Mouse (Mus musculus) neural tube, embryonic 12.5 days (tissue): Measurements from ENCODE around the gene Mcts2. TPM values are rescaled to one million over a fixed set of nuclear protein-coding genes. Genes with fewer than 3 reads are reported as not detected.

Experiments used
- ATAC-seq: fragments of 200-750 bp; cut with Nextera tagmentation; 2 replicates; pipeline ENCODE4 v1.8.0; 2017; ENCODE audit warnings: low read depth, mild to moderate bottlenecking, moderate TSS enrichment, moderate library complexity; ENCODE audit not compliant: low FRiP score
- H3K27ac ChIP-seq: fragments of 300-500 bp; sonication (generic); 2 replicates; pipeline ENCODE4 v1.5.1; 2016
- H3K27me3 ChIP-seq: fragments of 300-500 bp; sonication (generic); replicated peaks from 2 replicates; pipeline ENCODE4 v1.6.1; 2016; ENCODE audit warnings: mild to moderate bottlenecking
- H3K36me3 ChIP-seq: fragments of 300-500 bp; sonication (generic); 2 replicates; pipeline ENCODE4 v1.6.1; 2016; ENCODE audit warnings: mild to moderate bottlenecking
- H3K4me1 ChIP-seq: fragments of 300-500 bp; sonication (generic); 2 replicates; pipeline ENCODE4 v1.6.1; 2016
- H3K4me2 ChIP-seq: fragments of 300-500 bp; sonication (generic); replicated peaks from 2 replicates; pipeline ENCODE4 v1.6.1; 2016; ENCODE audit warnings: mild to moderate bottlenecking
- H3K4me3 ChIP-seq: fragments of 300-500 bp; sonication (generic); 2 replicates; pipeline ENCODE4 v1.5.1; 2016
- H3K9ac ChIP-seq: fragments of 300-500 bp; sonication (generic); 2 replicates; pipeline ENCODE4 v1.6.1; 2016; ENCODE audit warnings: mild to moderate bottlenecking
- H3K9me3 ChIP-seq: fragments of 300-500 bp; sonication (generic); 2 replicates; pipeline ENCODE4 v1.6.1; 2016; ENCODE audit warnings: mild to moderate bottlenecking
- WGBS: fragments of 180-500 bp; shearing (Covaris S2); methylation state at CpG from one replicate; pipeline ENCODE4 v1.1.7; 2016; 5-methylcytosine and 5-hydroxymethylcytosine counted together
- polyA plus RNA-seq: library from polyadenylated mRNA; unstranded; fragments of >200 nt; fragmentation: Nextera tagmentation; extraction: Ambion mirVana; gene quantifications from 2 replicates; pipeline ENCODE4 v1.2.1, GENCODE M21; 2016

The Mcts2 gene
- polyA plus RNA-seq, 1 experiment from 2014 or later = 47.7 TPM

DNA sequence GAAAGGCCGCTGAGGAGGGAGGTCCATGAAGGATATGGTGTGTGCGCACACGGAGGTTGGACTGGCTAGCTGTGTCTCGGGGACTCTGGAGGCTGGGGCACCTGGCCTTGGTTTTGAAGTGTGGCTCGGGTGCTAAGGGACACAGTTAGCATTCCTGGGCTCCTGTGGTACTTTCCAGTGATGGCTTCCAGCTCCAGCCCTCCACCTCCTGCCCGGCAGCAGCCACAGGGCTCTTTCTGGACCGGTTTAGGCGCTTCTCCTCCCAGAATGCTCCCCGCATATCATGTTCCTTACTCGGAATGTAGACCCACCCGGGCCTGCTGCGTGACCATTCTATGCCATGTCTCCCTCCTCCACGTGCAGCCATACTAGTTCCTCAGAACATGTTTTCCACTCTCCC is 6.9 kb downstream of the Mcts2 start:
- H3K4me2 ChIP-seq = peak overlapping the region; percentile 49
- peak overlapping the region; percentile 13; the same call in 1 of the 2 replicates for H3K9ac ChIP-seq
- no peaks in the 10 kb centered on the region for H3K9me3 ChIP-seq
- peaks cover 56% of the 10 kb centered on the region for H3K36me3 ChIP-seq
- ATAC-seq = no peak
- 94% methylated on average over 13 of the region's 13 CpGs for WGBS
- H3K27me3 ChIP-seq = no peaks in the 10 kb centered on the region
- H3K27ac ChIP-seq = no peak overlapping the region
- H3K4me1 ChIP-seq = peaks cover 7% of the 10 kb centered on the region
- H3K4me3 ChIP-seq = no peak overlapping the region

DNA sequence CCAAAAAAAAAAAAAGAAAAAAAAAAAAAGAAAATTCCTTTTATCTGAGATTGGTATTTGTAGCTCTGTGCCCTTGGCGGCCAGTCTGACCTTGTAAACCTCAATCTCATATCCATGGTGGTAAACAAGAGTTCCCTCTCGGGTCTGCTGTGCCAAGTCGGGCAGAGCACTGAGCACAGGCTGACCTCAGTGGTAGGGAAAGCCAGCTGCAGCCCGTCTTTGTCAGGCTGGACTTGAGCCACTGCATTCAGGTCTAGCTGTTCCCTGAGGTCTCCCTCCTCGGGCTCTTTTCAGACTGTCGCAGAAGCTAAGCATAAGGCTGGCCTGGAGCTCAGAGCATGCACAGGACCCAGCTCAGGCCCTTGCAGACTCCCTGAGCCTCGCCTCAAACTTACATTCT is 7.9 kb downstream of the Mcts2 start:
- H3K9me3 ChIP-seq = no peaks in the 10 kb centered on the region
- H3K36me3 ChIP-seq = peaks cover 56% of the 10 kb centered on the region
- 80% methylated on average over 7 of the region's 7 CpGs for WGBS

DNA sequence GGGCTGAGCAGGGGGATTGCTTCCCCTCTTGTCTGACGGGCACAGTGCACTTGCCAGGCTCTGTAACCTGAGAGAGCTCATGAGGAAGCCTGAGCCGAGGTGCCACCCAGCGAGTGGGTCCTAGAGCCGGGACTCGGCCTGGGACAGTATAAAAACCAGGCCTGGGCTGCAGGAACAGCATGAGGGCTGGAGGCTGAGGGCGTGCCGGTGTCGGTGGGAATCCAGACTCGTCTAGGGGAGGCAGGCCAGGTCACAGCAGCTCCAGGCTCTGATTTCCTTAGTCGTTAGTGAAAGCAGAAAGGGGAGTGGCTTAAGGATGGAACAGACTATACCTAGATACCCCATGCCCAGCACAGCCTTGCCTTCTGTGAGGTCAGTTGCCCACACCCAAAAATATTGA is 9.2 kb downstream of the Mcts2 start:
- Histone ChIP-seq H3K4me2 (no peak overlapping the region), H3K36me3 (peaks cover 56% of the 10 kb centered on the region), H3K4me1 (peaks cover 7% of the 10 kb centered on the region), H3K27ac (0 out of 2 replicates have a peak overlapping the region, but pooled peaks have one; percentile 2), H3K4me3 (no peak overlapping the region), H3K9ac (peak overlapping the region; percentile 26; the same call in 1 of the 2 replicates), H3K9me3 (no peaks in the 10 kb centered on the region), H3K27me3 (no peaks in the 10 kb centered on the region)
- no peak for ATAC-seq
- 72% methylated on average over 10 of the region's 10 CpGs for WGBS

More for the DNA sequence above, 7.9 kb downstream of the Mcts2 start:
- Histone ChIP-seq H3K4me2 (no peak overlapping the region), H3K27me3 (no peaks in the 10 kb centered on the region), H3K9ac (no peak overlapping the region), H3K4me3 (no peak overlapping the region), H3K4me1 (peaks cover 7% of the 10 kb centered on the region), H3K27ac (no peak overlapping the region)
- no peak for ATAC-seq

DNA sequence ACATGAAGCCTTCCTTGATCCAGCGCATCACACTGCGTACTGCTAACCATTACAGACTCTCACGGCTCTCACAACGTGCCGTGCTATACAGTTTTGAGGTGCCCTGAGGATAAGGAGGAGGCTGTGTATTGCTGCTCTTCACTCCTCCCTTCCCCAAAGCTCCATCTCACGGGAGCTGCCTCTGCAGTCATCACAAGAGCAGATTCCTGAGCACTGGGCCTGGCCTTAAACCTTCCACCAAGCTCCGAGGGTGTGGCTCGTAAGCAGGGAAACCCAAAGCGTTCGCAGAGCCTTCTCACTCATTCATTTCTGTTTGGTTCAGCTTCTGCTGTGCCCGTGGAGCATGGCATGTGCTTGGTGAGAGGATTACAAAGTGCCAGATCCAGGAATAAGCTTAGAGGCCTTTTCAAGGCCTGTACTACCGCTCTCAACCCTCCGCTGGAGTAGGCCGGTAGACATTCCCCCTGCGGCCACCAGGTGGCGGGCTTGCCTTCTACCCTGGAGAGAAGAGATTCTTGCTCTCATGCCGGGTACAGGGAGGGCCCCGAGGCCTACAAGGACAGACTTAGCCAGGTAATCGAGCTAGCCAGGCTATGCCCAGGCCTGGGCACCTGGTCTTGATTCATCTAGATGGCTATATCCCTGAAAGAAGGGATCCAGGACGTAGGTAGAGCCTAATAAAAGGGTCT is 9.8 kb downstream of the Mcts2 start:
- Histone ChIP-seq H3K4me2 (0 out of 2 replicates have a peak overlapping the region, but pooled peaks have one; percentile 5), H3K27ac (0 out of 2 replicates have a peak overlapping the region, but pooled peaks have one; percentile 2), H3K36me3 (peaks cover 62% of the 10 kb centered on the region), H3K27me3 (no peaks in the 10 kb centered on the region), H3K9me3 (no peaks in the 10 kb centered on the region), H3K4me1 (peaks cover 7% of the 10 kb centered on the region), H3K9ac (peak overlapping the region; percentile 51), H3K4me3 (no peak overlapping the region)
- ATAC-seq = peak; percentile 29; the same call in 1 of the 2 replicates
- WGBS = 44% methylated on average over 20 of the region's 20 CpGs

DNA sequence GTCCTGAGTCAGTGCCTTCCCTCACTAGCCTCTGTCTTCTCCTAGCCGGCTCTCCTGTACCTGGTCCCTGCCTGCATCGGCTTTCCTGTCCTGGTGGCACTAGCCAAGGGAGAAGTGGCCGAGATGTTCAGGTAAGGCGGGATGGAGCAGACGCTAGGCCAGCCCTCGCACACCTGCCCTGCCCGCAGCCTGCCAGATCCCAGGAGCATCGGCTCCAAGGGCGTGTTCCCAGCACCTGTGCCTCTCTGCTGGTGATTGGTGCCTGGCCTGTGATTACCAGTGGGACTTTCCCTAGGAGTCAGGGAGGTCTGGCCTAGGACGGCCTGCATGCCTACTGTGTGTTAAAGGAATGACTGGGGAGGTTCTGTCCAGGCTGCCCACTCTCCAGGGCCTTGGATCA is 13.3 kb downstream of the Mcts2 start:
- peaks cover 91% of the 10 kb centered on the region for H3K36me3 ChIP-seq
- H3K27me3 ChIP-seq = no peaks in the 10 kb centered on the region
- no peak overlapping the region for H3K27ac ChIP-seq
- H3K4me1 ChIP-seq = peaks cover 5% of the 10 kb centered on the region
- H3K9me3 ChIP-seq = no peaks in the 10 kb centered on the region
- ATAC-seq = no peak
- WGBS = 96% methylated on average over 10 of the region's 10 CpGs
- no peak overlapping the region for H3K9ac ChIP-seq
- H3K4me2 ChIP-seq = no peak overlapping the region
- no peak overlapping the region for H3K4me3 ChIP-seq

DNA sequence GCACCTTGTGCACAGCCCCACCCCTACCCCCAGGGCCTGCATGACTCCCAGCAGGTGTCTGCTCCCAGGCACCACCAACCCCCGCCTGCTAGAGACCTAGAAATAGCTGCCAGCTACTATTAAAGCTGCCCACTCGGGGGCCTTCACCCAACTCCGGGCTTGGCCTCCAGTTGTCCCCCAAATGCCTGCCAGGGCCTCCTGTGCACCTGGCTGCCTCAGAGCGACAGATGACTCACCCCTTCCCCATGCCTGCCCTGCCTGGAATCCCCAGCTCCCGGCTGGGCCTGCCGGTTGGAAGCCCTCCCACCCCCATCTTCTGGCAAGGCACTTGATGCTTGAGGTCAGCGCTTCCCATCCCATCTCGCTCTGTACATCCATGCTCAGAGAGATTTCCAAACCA is 13.9 kb downstream of the Mcts2 start:
- H3K27ac ChIP-seq = no peak overlapping the region
- peaks cover 90% of the 10 kb centered on the region for H3K36me3 ChIP-seq
- H3K9me3 ChIP-seq = no peaks in the 10 kb centered on the region
- no peak overlapping the region for H3K4me3 ChIP-seq
- ATAC-seq = no peak
- H3K9ac ChIP-seq = no peak overlapping the region
- peaks cover 10% of the 10 kb centered on the region for H3K4me1 ChIP-seq
- H3K27me3 ChIP-seq = no peaks in the 10 kb centered on the region
- WGBS = 95% methylated on average over 8 of the region's 8 CpGs
- H3K4me2 ChIP-seq = no peak overlapping the region

DNA sequence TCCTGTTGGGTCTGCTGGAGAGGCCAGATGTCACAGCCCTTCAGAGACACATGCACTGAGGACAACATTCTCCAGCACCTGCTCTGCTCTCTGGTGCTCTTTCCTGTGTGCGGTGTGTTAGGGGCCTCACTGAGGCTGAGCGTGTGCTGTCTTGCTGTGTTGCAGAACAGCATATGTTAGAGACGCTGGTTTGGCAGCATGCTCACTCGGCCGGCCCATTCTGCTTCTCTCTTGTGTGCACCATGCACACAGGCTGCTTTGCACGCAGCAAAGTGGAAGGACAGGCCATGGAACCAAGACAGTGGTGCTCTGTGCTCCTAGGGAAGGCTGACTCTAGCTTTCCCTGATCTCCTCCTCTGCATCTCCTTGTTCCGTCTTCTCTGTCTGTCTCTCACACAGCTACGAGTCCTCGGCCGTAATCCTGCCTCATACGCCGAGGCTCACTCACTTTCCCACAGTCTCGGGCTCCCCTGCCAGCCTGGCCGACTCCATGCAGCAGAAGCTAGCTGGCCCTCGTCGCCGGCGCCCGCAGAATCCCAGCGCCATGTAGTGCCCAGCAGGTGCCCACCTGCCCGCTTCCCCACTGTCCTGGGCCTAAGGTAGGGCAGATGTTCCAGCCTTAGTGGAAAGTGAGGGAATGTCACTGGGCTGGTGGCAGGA is 16.9 kb downstream of the Mcts2 start:
- Histone ChIP-seq H3K27ac (no peak overlapping the region), H3K36me3 (peaks cover 73% of the 10 kb centered on the region), H3K4me3 (no peak overlapping the region), H3K4me1 (peaks cover 32% of the 10 kb centered on the region), H3K4me2 (no peak overlapping the region), H3K27me3 (no peaks in the 10 kb centered on the region), H3K9me3 (no peaks in the 10 kb centered on the region), H3K9ac (no peak overlapping the region)
- ATAC-seq = no peak
- WGBS = 92% methylated on average over 21 of the region's 21 CpGs

DNA sequence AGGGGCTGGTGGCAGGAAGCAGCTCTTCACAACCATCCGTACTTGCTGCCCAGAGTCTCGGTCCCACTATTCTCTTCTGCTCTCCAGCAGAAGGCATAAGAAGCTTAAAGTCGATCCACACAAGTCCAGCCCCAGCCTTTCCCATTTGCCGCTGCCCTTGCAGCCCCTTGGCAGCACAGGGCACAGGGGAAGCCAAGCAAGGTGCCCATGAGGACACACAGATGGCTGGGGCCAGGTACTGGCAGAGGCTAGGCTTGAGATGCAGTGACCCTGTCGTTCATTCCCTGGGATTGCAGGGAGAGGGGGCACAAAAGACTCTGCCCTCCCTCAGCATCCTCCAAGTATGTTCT is 17.4 kb downstream of the Mcts2 start:
- no peak for ATAC-seq
- no peak overlapping the region for H3K27ac ChIP-seq
- WGBS = 85% methylated on average over 5 of the region's 5 CpGs
- no peaks in the 10 kb centered on the region for H3K9me3 ChIP-seq
- H3K4me3 ChIP-seq = no peak overlapping the region
- H3K9ac ChIP-seq = no peak overlapping the region
- H3K4me2 ChIP-seq = no peak overlapping the region
- H3K27me3 ChIP-seq = no peaks in the 10 kb centered on the region
- H3K4me1 ChIP-seq = peaks cover 32% of the 10 kb centered on the region
- H3K36me3 ChIP-seq = peaks cover 68% of the 10 kb centered on the region

DNA sequence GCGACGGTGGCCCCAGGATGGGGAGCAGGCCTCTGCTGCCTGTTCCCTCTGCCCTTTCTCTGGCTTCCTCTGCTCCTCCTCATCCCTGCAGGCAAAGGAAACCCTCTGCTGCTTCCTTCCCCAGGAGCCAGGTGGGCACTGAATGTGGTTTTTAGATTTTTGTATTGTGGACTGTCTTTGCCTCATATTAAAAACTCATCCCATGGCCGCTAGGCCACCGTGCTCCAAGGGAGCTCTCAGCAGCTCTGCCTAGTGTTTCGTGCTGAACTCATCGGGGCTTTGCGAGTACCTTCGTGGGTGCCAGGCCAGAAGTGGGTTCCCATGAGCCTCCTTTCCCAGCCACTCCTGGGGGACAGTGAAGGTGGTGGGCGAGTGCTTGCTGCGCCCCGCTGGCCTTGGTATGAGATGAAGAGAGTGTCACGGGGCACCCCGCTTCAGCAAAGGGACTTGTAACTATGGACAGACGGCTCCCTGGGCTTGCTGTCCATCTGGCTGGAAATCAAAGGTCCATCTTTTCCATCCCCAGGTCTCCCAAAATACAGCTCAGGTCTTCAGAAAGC is 18.1 kb downstream of the Mcts2 start:
- Histone ChIP-seq H3K4me1 (peaks cover 32% of the 10 kb centered on the region), H3K9me3 (no peaks in the 10 kb centered on the region), H3K9ac (0 out of 2 replicates have a peak overlapping the region, but pooled peaks have one; percentile 13), H3K27me3 (no peaks in the 10 kb centered on the region), H3K27ac (no peak overlapping the region), H3K4me3 (no peak overlapping the region), H3K36me3 (peaks cover 62% of the 10 kb centered on the region), H3K4me2 (no peak overlapping the region)
- no peak for ATAC-seq
- WGBS = 94% methylated on average over 14 of the region's 14 CpGs

DNA sequence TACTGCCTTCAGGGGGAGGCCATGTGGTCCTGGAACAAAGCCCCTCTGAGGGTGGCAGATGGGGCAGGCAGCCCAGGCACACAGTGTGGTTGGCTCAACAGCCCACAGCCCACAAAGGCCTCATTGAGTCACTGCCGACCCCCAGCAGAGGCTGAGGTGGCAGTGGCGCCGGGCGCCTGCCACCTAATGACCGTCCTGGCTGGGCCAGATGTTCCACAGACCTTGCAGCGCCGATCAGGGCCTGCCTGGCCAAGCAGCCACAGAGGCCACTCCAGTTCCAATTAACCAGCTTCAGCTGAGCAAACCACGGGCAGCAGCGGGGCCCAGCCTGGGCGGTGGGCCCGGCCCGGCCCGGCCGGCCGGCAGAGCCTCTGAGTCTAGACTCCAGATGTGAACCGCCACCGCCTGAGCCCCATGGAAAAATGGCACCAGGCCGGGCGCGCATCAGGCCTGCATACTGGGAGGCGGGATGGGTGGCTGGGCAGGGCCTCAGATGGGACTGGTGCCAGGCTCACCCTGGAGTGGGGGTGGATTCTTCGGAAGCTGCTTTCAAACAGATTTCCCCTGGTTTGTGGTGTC is 19.2 kb downstream of the Mcts2 start:
- H3K4me1 ChIP-seq = peaks cover 32% of the 10 kb centered on the region
- 0 out of 2 replicates have a peak overlapping the region, but pooled peaks have one; percentile 17 for H3K9ac ChIP-seq
- H3K9me3 ChIP-seq = no peaks in the 10 kb centered on the region
- H3K27ac ChIP-seq = peak overlapping the region; percentile 72
- H3K4me3 ChIP-seq = no peak overlapping the region
- no peaks in the 10 kb centered on the region for H3K27me3 ChIP-seq
- peaks cover 50% of the 10 kb centered on the region for H3K36me3 ChIP-seq
- H3K4me2 ChIP-seq = no peak overlapping the region
- ATAC-seq = peak; percentile 38
- 53% methylated on average over 22 of the region's 22 CpGs for WGBS

DNA sequence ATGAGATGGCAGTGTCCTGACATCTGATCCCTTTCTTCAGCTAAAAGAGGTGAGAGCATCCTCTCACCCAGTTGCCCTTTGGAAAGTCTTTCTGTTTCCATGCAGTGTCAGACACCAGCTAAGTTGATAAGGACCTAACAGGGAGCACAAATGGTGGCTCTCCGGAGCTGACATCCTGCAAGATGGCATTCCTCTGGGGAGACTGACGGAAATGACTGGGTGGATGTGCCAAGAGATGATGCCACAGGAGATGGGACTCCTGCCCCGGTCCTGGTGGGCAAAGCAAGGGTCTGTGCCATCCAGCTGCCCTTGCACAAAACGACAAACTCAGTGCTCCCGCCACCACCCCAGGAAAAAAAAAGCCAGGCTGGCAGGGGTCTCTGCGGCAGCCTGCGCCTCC is 20.4 kb downstream of the Mcts2 start:
- Histone ChIP-seq H3K4me3 (peak overlapping the region; percentile 38), H3K27me3 (no peaks in the 10 kb centered on the region), H3K27ac (peak overlapping the region; percentile 79), H3K9me3 (no peaks in the 10 kb centered on the region), H3K9ac (peak overlapping the region; percentile 73), H3K4me2 (peak overlapping the region; percentile 71), H3K36me3 (peaks cover 39% of the 10 kb centered on the region), H3K4me1 (peaks cover 32% of the 10 kb centered on the region)
- no peak; the same call in 1 of the 2 replicates for ATAC-seq
- WGBS = 28% methylated on average over 7 of the region's 7 CpGs

DNA sequence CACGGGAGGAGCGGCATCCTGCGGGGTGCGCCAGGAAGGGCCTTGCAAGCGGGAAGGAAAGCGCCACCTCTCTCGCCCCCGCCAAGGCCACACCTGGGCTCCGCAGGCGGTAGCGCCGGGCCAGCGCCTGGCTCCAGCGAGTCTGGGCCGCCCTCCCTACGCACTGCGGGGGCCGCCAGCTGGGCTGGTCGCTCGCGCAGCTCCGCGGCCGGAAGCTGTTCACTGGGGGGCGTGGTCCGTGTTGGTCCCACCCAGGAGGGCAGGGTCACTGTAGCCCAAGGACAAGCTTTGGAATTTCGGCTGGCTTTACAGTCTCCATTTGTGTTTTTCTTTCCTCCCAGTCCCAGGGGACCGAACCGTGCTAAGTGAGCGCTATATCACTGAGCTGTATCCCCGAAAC is 20.8 kb downstream of the Mcts2 start:
- H3K4me1 ChIP-seq = peaks cover 32% of the 10 kb centered on the region
- H3K9me3 ChIP-seq = no peaks in the 10 kb centered on the region
- H3K27me3 ChIP-seq = no peaks in the 10 kb centered on the region
- peak; percentile 90 for ATAC-seq
- H3K4me3 ChIP-seq = peak overlapping the region; percentile 38
- peaks cover 35% of the 10 kb centered on the region for H3K36me3 ChIP-seq
- peak overlapping the region; percentile 79 for H3K27ac ChIP-seq
- peak overlapping the region; percentile 71 for H3K4me2 ChIP-seq
- 2% methylated on average over 31 of the region's 31 CpGs for WGBS
- peak overlapping the region; percentile 73 for H3K9ac ChIP-seq
